Mouse (Mus musculus) erythroblast, adult 5-6 weeks (primary cell): ENCODE results near the gene Hcrtr1. TPM values are rescaled to one million over a fixed set of nuclear protein-coding genes. Genes with fewer than 3 reads are reported as not detected.

Experiments
- ATAC-seq: replicated peaks from 2 replicates; pipeline ENCODE4 v1.8.0; 2016; ENCODE audit warnings: moderate number of reproducible peaks, mild to moderate bottlenecking, moderate TSS enrichment, inconsistent platforms; ENCODE audit not compliant: poor library complexity, low FRiP score, severe bottlenecking
- total RNA-seq, 2 experiments: library from RNA; stranded (forward) in 1 of 2; stranded (reverse) in 1 of 2; fragments of 150-400 nt in 1 of 2; fragments of 200-764, 138-1000 nt in 1 of 2; gene quantifications; 2 replicates each; pipeline versions ENCODE4 v1.2.3 to v1.2.4; 2015 to 2017; ENCODE audit warnings: low replicate concordance in 2 of 2

Gene Hcrtr1
- total RNA-seq, 2 experiments from 2014 or later = not detected

DNA sequence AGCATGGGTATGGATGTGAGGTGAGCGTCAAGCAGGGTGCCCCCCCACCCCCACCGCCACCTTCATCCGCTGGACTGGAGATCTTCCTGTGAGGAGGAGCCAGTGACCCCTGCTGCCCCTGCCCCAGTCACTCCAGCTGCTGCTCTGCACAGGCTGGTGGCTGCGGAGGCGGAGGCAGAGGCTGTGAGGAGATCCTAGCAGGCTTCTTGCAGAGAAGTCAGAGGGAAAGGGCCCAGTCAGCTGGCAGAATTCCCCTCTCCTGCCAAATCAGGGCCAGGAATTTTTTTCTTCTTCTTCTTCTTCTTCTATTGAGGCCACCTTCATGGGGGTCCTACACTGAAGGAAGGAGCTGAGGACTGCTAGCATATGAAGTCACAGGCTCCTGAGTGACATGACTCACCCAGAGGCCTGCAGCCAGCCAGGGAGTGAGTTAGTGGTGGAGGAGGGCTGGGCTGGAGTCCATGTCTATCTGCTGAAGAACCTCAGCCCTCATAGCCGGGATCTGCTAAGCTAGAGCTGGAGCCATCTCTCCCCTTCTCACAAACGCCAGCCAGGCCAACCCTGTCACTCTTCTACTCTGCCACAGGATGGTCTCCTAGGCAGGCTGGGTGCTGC lies 54.7 kb downstream of the Hcrtr1 start:
- no peak for ATAC-seq

DNA sequence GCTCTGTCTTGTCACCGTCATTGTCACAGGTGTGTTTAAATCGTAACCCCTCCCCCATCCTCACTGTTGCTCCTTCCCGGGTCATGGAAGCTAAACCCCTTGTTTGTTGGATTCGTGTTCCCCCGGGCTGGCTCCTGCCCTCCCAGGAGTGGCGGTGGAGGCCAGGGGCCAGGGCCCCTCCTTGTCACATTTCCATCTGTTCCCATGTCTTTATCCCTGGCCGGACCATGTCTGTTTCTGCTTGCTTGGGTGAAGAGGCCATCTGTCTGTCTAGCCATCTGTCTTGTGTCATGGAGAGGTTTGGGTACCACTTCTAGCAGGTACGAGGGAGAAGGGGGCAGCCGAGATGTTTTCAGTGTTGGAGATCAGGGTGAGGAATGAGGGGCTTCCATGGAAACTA lies 56.9 kb downstream of the Hcrtr1 start:
- no peak for ATAC-seq

DNA sequence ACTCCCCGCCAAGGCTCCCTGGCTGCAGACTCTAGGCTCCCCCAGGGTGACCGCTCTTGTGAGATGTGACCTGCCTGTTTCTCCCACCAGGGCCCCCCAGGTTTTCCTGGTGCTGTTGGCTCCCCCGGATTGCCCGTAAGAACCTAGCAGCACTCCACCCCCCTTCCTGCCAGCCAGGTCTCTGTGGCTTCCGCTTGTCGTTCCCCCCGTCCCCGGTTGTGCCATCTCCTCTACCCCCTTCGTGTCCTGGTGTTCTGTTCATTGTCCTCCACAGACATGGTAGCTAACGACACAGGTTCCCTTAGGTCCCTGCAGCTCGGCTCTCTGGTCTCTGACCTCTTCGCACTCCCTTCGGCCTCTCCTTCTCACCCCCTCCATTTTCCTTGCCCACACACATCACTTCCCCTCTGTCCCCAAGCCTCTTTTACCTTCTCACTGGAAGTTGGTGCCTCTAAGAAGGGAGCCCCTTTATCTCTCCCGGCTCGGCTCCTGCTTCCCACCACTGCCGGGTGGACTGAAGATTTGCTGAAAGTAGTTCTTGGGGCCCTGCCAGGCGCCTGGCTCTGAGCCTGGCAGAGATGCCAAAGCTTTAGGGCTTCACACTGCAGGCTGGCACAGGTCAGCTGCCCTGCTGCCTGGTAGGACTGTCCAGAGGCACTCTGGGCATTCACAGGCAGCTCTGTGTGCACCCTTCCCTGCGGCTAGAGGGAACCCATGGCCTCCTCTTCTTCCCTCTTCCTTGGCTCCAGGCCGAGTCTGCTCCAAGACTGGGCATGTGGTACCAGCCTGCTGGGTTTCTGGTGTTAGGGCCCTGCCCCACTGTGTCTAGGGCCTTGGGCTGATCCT lies 57.6 kb downstream of the Hcrtr1 start:
- no peak for ATAC-seq

Other genes starting within 250 kb of the Hcrtr1 start
- gene Spocd1, start 210.1 kb downstream of the Hcrtr1 start, total RNA-seq (2015; ENCODE audit: low replicate concordance) = not detected in 2 replicates
- not detected in 2 replicates for gene Spocd1, start 210.1 kb downstream of the Hcrtr1 start, total RNA-seq (2017; ENCODE audit: low replicate concordance)
- gene Adgrb2, start 154.5 kb downstream of the Hcrtr1 start, total RNA-seq (2015; ENCODE audit: low replicate concordance) = not detected in 2 replicates
- not detected in 2 replicates for gene Adgrb2, start 154.5 kb downstream of the Hcrtr1 start, total RNA-seq (2017; ENCODE audit: low replicate concordance)
- gene Col16a1, start 91.5 kb downstream of the Hcrtr1 start, total RNA-seq (2015; ENCODE audit: low replicate concordance) = not detected in 2 replicates
- gene Col16a1, start 91.5 kb downstream of the Hcrtr1 start, total RNA-seq (2017; ENCODE audit: low replicate concordance) = 0.14 TPM in 1 of 2 replicates, not detected in the other
- 43.0 and 50.8 TPM in 2 replicates for gene Pef1, start 36.8 kb downstream of the Hcrtr1 start, total RNA-seq (2015; ENCODE audit: low replicate concordance)
- gene Pef1, start 36.8 kb downstream of the Hcrtr1 start, total RNA-seq (2017; ENCODE audit: low replicate concordance) = 14.6 and 29.5 TPM in 2 replicates
- 67.6 and 69.8 TPM in 2 replicates for gene Tinagl1, start 35.8 kb upstream of the Hcrtr1 start, total RNA-seq (2015; ENCODE audit: low replicate concordance)
- gene Tinagl1, start 35.8 kb upstream of the Hcrtr1 start, total RNA-seq (2017; ENCODE audit: low replicate concordance) = 95.4 and 126 TPM in 2 replicates
- gene Gm853, start 83.0 kb upstream of the Hcrtr1 start, total RNA-seq (2015; ENCODE audit: low replicate concordance) = not detected in 2 replicates
- gene Gm853, start 83.0 kb upstream of the Hcrtr1 start, total RNA-seq (2017; ENCODE audit: low replicate concordance) = not detected in 2 replicates
- not detected in 2 replicates for gene Serinc2, start 139.8 kb upstream of the Hcrtr1 start, total RNA-seq (2015; ENCODE audit: low replicate concordance)
- 1.3 TPM in 1 of 2 replicates, not detected in the other for gene Serinc2, start 139.8 kb upstream of the Hcrtr1 start, total RNA-seq (2017; ENCODE audit: low replicate concordance)
- gene Fabp3, start 169.2 kb upstream of the Hcrtr1 start, total RNA-seq (2015; ENCODE audit: low replicate concordance) = 2.1 TPM in 1 of 2 replicates, not detected in the other
- not detected in 2 replicates for gene Fabp3, start 169.2 kb upstream of the Hcrtr1 start, total RNA-seq (2017; ENCODE audit: low replicate concordance)
- not detected in 2 replicates for gene Gm10570, start 169.3 kb upstream of the Hcrtr1 start, total RNA-seq (2015; ENCODE audit: low replicate concordance)
- gene Gm10570, start 169.3 kb upstream of the Hcrtr1 start, total RNA-seq (2017; ENCODE audit: low replicate concordance) = not detected in 2 replicates
- gene Zcchc17, start 220.6 kb upstream of the Hcrtr1 start, total RNA-seq (2015; ENCODE audit: low replicate concordance) = 7.1 and 8.8 TPM in 2 replicates
- gene Zcchc17, start 220.6 kb upstream of the Hcrtr1 start, total RNA-seq (2017; ENCODE audit: low replicate concordance) = 27.9 and 61.2 TPM in 2 replicates
- 18.6 and 30.5 TPM in 2 replicates for gene Snrnp40, start 220.8 kb upstream of the Hcrtr1 start, total RNA-seq (2015; ENCODE audit: low replicate concordance)
- 25.0 and 28.2 TPM in 2 replicates for gene Snrnp40, start 220.8 kb upstream of the Hcrtr1 start, total RNA-seq (2017; ENCODE audit: low replicate concordance)